Mouse (Mus musculus): ENCODE measurements around the gene 1700008P02Rik.
"Not testable (repeated sequence)": the region's sequence is repeated elsewhere in the genome, so short reads cannot be mapped to it uniquely, and the experiment has no call there.

The 1700008P02Rik gene

DNA sequence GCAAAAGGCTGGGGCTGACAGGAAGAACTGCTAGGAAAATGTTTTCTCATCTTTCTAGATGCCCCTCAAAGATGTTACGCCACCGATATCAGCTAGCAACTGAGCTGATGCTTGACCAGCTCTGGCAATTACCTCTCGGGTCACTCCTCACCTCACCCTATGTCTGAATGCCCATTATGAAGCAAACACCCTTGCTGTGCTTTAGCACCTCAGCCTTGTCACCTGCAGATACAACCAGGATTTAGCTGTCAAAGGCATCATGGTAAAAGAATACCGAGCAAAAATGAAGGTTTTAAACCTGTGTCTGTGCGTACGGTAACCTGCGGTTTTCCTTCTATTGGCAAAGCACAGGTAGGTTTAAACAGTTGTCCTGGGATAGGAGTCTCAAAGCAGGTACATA is at the start of gene 1700008P02Rik:
1700008P02Rik (minus strand) TSS at position 101 of the 400 bp plus-strand sequence.
- in situ Hi-C loops (cut with MboI): no loop called here

DNA sequence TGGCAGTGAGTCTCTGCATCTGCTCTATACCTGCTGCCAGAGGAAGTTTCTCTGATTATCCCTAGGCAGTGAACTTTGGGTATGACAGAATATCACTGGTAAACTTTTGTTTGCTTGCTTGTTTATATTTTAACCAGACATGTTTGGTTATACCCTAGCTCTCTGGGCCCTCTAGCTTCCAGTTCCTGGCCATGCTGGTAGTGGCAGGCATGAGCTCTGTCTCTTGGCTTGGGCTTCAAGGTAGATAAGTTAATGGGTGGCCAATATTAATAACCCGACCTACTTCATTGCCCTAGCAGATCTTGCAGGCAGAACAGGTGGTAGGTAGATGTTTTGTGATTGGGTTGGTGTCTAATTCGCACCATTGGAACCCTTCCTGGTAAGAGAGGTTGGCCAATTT is 29.2 kb upstream of the 1700008P02Rik start:
- in situ Hi-C loops (cut with MboI): no loop called here

DNA sequence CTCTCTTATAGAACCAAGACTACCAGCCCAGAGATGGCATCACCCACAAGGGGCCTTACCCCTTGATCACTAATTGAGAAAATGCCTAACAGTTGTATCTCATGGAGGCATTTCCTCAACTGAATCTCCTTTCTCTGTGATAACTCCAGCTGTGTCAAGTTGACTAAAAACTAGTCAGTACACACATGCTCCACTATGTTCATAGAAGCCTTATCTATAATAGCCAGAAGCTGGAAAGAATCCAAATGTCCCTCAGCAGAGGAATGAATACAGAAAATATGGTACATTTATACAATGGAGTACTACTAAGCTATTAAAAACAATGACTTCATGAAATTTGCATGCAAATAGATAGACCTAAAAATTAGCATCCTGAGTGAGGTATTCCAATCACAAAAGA is 17.9 kb upstream of the 1700008P02Rik start:
- in situ Hi-C loops (cut with MboI): not testable (repeated sequence)

DNA sequence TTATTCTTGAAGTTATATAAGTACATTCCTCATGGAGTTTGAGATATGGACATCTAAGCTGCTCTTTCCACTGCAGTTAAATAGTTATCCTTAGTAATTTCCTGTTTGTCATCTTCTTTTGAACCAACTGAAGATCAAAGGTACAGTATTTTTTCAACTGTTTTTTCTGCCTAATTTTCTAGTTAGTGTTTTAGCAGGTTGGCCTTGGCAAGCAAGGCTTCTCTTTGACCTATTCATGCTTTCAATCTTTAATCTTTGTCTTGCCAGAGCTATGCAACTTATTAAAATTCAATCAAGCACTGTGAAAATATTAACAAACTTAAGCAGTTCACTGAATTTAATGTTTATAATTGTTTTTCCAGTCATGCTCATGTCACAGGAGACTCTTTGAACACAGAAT is 14.0 kb upstream of the 1700008P02Rik start:
- in situ Hi-C loops (cut with MboI): no loop called here

DNA sequence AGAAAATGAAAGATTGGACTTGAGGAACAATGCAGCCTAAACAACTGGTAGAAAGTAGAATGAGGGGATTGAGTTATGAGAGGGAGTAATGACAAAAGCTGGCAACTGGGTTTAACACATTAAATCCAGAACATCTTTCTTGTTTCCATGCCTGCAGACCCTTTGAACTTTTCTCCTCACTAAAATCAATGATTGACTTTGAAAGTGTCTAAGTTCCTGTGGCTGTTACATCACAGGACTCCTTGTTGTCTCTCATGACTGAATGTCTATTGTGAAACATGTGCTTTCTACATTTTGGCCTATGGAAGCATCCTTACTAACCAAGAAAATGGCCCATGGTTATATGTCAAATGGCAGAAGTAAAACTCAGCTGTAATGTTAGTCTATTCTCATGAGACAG is 2.4 kb downstream of the 1700008P02Rik start:
- in situ Hi-C loops (cut with MboI): no loop called here
